Mouse (Mus musculus): ENCODE results near the gene Stard10.

GRCm38 (mm10) chr7:101376701-101377340, 59.9 kb downstream of the Stard10 start:
- TF ChIP-seq POLR2A (IDR thresholded peaks at IDR 0.05; ENCODE audit: borderline replicate concordance, control insufficient read depth, low read depth, low read length) (no peak), CTCF (IDR thresholded peaks at IDR 0.05; ENCODE audit: control insufficient read depth, insufficient read depth, low read length) (no peak)

All from bone marrow, adult 2 months (tissue).